Mouse (Mus musculus) heart, postnatal 0 days (tissue): ENCODE measurements around the gene Evpl.

Experiments
- CTCF ChIP-seq: IDR thresholded peaks from 2 replicates; pipeline ENCODE4 v1.5.1; 2016; ENCODE audit warnings: antibody characterized with exemption, control low read depth, low read depth
- EP300 ChIP-seq: IDR thresholded peaks from 2 replicates; pipeline ENCODE4 v1.6.1; 2016; ENCODE audit warnings: antibody characterized with exemption, low read depth

DNA sequence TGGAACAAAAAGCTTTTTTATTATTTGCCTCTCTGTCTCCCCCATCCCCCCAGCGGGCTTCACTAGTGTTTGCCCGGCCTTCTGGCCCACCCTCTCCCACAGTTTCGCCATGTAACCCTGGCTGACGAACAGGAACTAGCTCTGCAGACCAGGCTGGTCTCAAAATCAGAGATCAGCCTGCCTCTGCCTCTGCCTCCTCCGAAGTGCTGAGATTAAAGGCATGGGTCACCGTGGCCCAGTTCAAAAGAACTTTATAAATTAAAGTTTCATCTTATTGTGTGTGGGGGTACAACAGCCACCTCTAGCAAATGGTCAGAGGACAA, 40.3 kb downstream of the Evpl start:
- no peak for TF ChIP-seq EP300
- no peak for TF ChIP-seq CTCF
